Mouse (Mus musculus) MEL (cell line): ENCODE results near the gene Rgma. TPM values are rescaled to one million over a fixed set of nuclear protein-coding genes. Genes with fewer than 3 reads are reported as not detected.

ENCODE experiments used
- DNase-seq: peaks from one replicate; pipeline ENCODE4 v3.0.0; 2011; ENCODE audit warnings: low read depth, low spot score
- H3K27ac ChIP-seq: 2 replicates; pipeline ENCODE4 v1.5.1; 2012; ENCODE audit warnings: low read depth, mild to moderate bottlenecking, control low read depth, low read length, moderate library complexity; ENCODE audit not compliant: control insufficient read depth
- H3K27me3 ChIP-seq, 2 experiments: fragments of 150-350 bp in 1 of 2; sonication (generic) in 1 of 2; 2 replicates each; pipeline ENCODE4 v1.6.1; 2012; ENCODE audit warnings: low read length in 2 of 2, mild to moderate bottlenecking in 2 of 2, improper control_type of control experiment in 1 of 2, moderate library complexity in 1 of 2; ENCODE audit not compliant: insufficient read depth in 2 of 2, control insufficient read depth in 1 of 2
- H3K36me3 ChIP-seq, 2 experiments: 2 replicates each; pipeline ENCODE4 v1.6.1; 2012 to 2014; ENCODE audit warnings: low read length in 2 of 2, improper control_type of control experiment in 1 of 2, inconsistent platforms in 1 of 2, mild to moderate bottlenecking in 1 of 2; ENCODE audit not compliant: insufficient read depth in 2 of 2, control insufficient read depth in 1 of 2
- H3K4me1 ChIP-seq, 2 experiments: fragments of 150-350 bp in 1 of 2; sonication (generic) in 1 of 2; 2 replicates each; pipeline ENCODE4 v1.6.1; 2012; ENCODE audit warnings: low read length in 2 of 2, improper control_type of control experiment in 1 of 2, mild to moderate bottlenecking in 1 of 2; ENCODE audit not compliant: insufficient read depth in 2 of 2, control insufficient read depth in 1 of 2
- H3K4me3 ChIP-seq, 2 experiments: fragments of 150-350 bp in 1 of 2; sonication (generic) in 1 of 2; 2 replicates each; pipeline ENCODE4 v1.5.1; 2012; ENCODE audit warnings: low read depth in 2 of 2, low read length in 2 of 2, mild to moderate bottlenecking in 2 of 2, moderate library complexity in 2 of 2, control low read depth in 1 of 2, improper control_type of control experiment in 1 of 2; ENCODE audit not compliant: control insufficient read depth in 1 of 2, insufficient read depth in 1 of 2
- H3K79me2 ChIP-seq: 2 replicates; pipeline ENCODE4 v1.6.1; 2012; ENCODE audit warnings: mild to moderate bottlenecking, low read length, moderate library complexity; ENCODE audit not compliant: control insufficient read depth, poor library complexity, insufficient read depth
- H3K9ac ChIP-seq: 2 replicates; pipeline ENCODE4 v1.6.1; 2012; ENCODE audit warnings: low read depth, mild to moderate bottlenecking, control low read depth, low read length, moderate library complexity; ENCODE audit not compliant: control insufficient read depth, poor library complexity, severe bottlenecking
- H3K9me3 ChIP-seq: fragments of 150-350 bp; sonication (generic); replicated peaks from 2 replicates; pipeline ENCODE4 v1.6.1; 2012; ENCODE audit warnings: mild to moderate bottlenecking, low read length, improper control_type of control experiment, moderate library complexity; ENCODE audit not compliant: insufficient read depth
- CHD2 ChIP-seq: IDR thresholded peaks from 2 replicates; pipeline ENCODE4 v1.6.1; 2011; ENCODE audit warnings: low read length, improper control_type of control experiment
- CTCF ChIP-seq, 3 experiments: IDR thresholded peaks in 2 of 3; conservative IDR thresholded peaks in 1 of 3; 2 replicates each; pipeline ENCODE4 v1.5.1; 2011 to 2012; ENCODE audit warnings: low read length in 3 of 3, low read depth in 2 of 3, mild to moderate bottlenecking in 2 of 3, improper control_type of control experiment in 1 of 3, inconsistent platforms in 1 of 3, mixed read lengths in 1 of 3, moderate library complexity in 1 of 3; ENCODE audit not compliant: control insufficient read depth in 1 of 3, insufficient read depth in 1 of 3, poor library complexity in 1 of 3, severe bottlenecking in 1 of 3
- GABPA ChIP-seq: IDR thresholded peaks from 2 replicates; pipeline ENCODE4 v1.6.1; 2012; ENCODE audit warnings: low read depth, mild to moderate bottlenecking, inconsistent platforms, low read length, improper control_type of control experiment, moderate library complexity
- GATA1 ChIP-seq: IDR thresholded peaks from 2 replicates; pipeline ENCODE4 v1.6.1; 2011; ENCODE audit warnings: low read depth, low read length, improper control_type of control experiment
- JUND ChIP-seq: IDR thresholded peaks from 2 replicates; pipeline ENCODE4 v1.6.1; 2011; ENCODE audit warnings: low read depth, mild to moderate bottlenecking, improper control_type of control experiment, low read length
- MAFK ChIP-seq: IDR thresholded peaks from 2 replicates; pipeline ENCODE4 v1.6.1; 2011; ENCODE audit warnings: low read depth, mild to moderate bottlenecking, low read length, improper control_type of control experiment, borderline replicate concordance
- MAX ChIP-seq: IDR thresholded peaks from 2 replicates; pipeline ENCODE4 v1.6.1; 2011; ENCODE audit warnings: low read length, improper control_type of control experiment
- MAZ ChIP-seq: IDR thresholded peaks from 2 replicates; pipeline ENCODE4 v1.6.1; 2012; ENCODE audit warnings: low read depth, mild to moderate bottlenecking, inconsistent platforms, low read length, improper control_type of control experiment
- MEF2A ChIP-seq: IDR thresholded peaks from 2 replicates; pipeline ENCODE4 v1.6.1; 2014; ENCODE audit warnings: low read depth, mild to moderate bottlenecking, inconsistent platforms, low read length, improper control_type of control experiment; ENCODE audit not compliant: poor library complexity, insufficient replicate concordance, severe bottlenecking; ENCODE audit errors: extremely low read depth
- MYB ChIP-seq: IDR thresholded peaks from 2 replicates; pipeline ENCODE4 v1.6.1; 2011; ENCODE audit warnings: mild to moderate bottlenecking, low read depth, low read length, improper control_type of control experiment
- RAD21 ChIP-seq: IDR thresholded peaks from 2 replicates; pipeline ENCODE4 v1.6.1; 2011; ENCODE audit warnings: mild to moderate bottlenecking, low read depth, low read length, improper control_type of control experiment
- SMC3 ChIP-seq: IDR thresholded peaks from 2 replicates; pipeline ENCODE4 v1.6.1; 2011; ENCODE audit warnings: low read depth, low read length, improper control_type of control experiment
- TBP ChIP-seq: IDR thresholded peaks from 2 replicates; pipeline ENCODE4 v1.8.0; 2011; ENCODE audit warnings: low read depth, low read length, improper control_type of control experiment
- UBTF ChIP-seq: IDR thresholded peaks from 2 replicates; pipeline ENCODE4 v1.6.1; 2012; ENCODE audit warnings: low read depth, mild to moderate bottlenecking, inconsistent platforms, low read length, improper control_type of control experiment, moderate library complexity, borderline replicate concordance; ENCODE audit not compliant: insufficient read depth
- USF1 ChIP-seq: IDR thresholded peaks from 2 replicates; pipeline ENCODE4 v1.6.1; 2014; ENCODE audit warnings: low read depth, mild to moderate bottlenecking, inconsistent platforms, low read length, improper control_type of control experiment, moderate library complexity
- USF2 ChIP-seq, 2 experiments: IDR thresholded peaks; 2 replicates each; pipeline ENCODE4 v1.6.1; 2011 to 2012; ENCODE audit warnings: improper control_type of control experiment in 2 of 2, low read length in 2 of 2, borderline replicate concordance in 1 of 2, inconsistent platforms in 1 of 2, low read depth in 1 of 2, mild to moderate bottlenecking in 1 of 2; ENCODE audit not compliant: insufficient read depth in 1 of 2
- ZC3H11A ChIP-seq: IDR thresholded peaks from 2 replicates; pipeline ENCODE4 v1.6.1; 2012; ENCODE audit warnings: low read depth, mild to moderate bottlenecking, inconsistent platforms, low read length, improper control_type of control experiment
- ZKSCAN1 ChIP-seq: IDR thresholded peaks from 2 replicates; pipeline ENCODE4 v1.6.1; 2012; ENCODE audit warnings: low read depth, mild to moderate bottlenecking, inconsistent platforms, low read length, improper control_type of control experiment, moderate library complexity
- polyA plus RNA-seq, 2 experiments: library from polyadenylated mRNA; stranded (reverse) in 1 of 2; unstranded in 1 of 2; fragments of >175 nt in 1 of 2; fragments of >200 nt in 1 of 2; gene quantifications; 2 replicates each; pipeline versions ENCODE4 v1.2.1 to v1.2.4; 2012; ENCODE audit warnings: low replicate concordance in 2 of 2, low read depth in 1 of 2; ENCODE audit not compliant: insufficient read length in 2 of 2, insufficient read depth in 1 of 2, missing spikeins in 1 of 2
- total RNA-seq: library from RNA; depleted of rRNA; stranded (reverse); fragments of 300-350 nt; gene quantifications from 2 replicates; pipeline ENCODE4 v1.2.3, GENCODE M21; 2012

Rgma gene
- total and polyA plus RNA-seq, 3 experiments: not detected

DNA sequence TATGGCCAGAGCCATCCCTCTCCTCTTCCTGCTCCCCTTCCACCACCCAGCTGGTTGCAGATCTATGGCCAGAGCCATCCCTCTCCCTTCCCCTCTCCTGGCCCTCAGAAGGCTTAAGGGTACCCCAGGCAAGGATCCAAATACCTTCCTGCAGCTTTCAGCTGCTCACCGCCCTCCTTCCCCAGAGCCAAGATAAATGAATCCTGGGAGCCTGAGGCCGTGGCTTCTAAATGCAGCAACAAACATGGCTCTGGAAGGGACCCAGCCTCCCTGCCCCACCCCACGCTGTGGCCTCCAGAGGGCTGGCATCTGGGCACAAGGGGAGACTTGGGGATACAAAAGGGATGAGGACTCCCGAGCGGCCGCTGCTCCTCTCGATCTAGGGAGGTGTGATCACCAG is 37.1 kb downstream of the Rgma start:
- Histone ChIP-seq H3K9ac (no peak overlapping the region), H3K9me3 (no peaks in the 10 kb centered on the region)

DNA sequence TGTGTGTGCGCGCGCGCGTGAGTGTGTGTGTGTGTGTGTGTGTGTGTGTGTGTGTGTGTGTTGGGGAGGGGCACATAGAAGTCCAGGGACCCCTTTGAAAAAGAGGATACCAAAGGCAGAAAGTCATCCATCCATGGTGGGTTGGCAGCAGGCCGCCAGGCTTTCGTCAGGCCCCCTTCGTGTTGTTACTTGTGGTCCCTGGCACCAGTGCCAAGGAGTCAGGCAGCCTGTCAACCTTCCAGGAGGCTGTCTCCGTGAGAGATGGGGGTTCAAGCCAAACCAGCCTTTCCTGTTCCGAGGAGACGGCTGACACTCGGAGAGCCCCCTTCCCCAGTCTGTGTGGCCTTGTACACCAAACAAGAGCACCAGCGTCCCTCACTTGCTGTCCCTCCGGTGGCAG is 38.9 kb downstream of the Rgma start:
- H3K27ac ChIP-seq: no peak overlapping the region
- no peaks in the 10 kb centered on the region for H3K36me3 ChIP-seq
- H3K9ac ChIP-seq: no peak overlapping the region
- no peak for TF ChIP-seq MEF2A
- no peak for TF ChIP-seq UBTF
- no peak for TF ChIP-seq ZKSCAN1
- no peak for TF ChIP-seq GABPA
- no peak for TF ChIP-seq MAFK
- no peak for TF ChIP-seq USF2 (IDR thresholded peaks at IDR 0.05; ENCODE audit: borderline replicate concordance in 1 of 2, insufficient read depth in 1 of 2, low read depth in 1 of 2, low read length in 2 of 2)
- TF ChIP-seq RAD21: no peak
- no peaks in the 10 kb centered on the region for H3K79me2 ChIP-seq
- H3K4me3 ChIP-seq: no peak overlapping the region
- H3K4me1 ChIP-seq: no peaks in the 10 kb centered on the region
- DNase-seq: no peak
- no peaks in the 10 kb centered on the region for H3K9me3 ChIP-seq
- no peaks in the 10 kb centered on the region for H3K27me3 ChIP-seq

More for the DNA sequence above, 37.1 kb downstream of the Rgma start:
- Histone ChIP-seq H3K27me3 (no peaks in the 10 kb centered on the region), H3K4me1 (no peaks in the 10 kb centered on the region), H3K27ac (no peak overlapping the region), H3K36me3 (no peaks in the 10 kb centered on the region), H3K4me3 (no peak overlapping the region), H3K79me2 (no peaks in the 10 kb centered on the region)
- TF ChIP-seq CHD2 (no peak), TBP (no peak), ZC3H11A (no peak), MAX (no peak), GATA1 (no peak), JUND (no peak), MAFK (no peak)
- DNase-seq: no peak

DNA sequence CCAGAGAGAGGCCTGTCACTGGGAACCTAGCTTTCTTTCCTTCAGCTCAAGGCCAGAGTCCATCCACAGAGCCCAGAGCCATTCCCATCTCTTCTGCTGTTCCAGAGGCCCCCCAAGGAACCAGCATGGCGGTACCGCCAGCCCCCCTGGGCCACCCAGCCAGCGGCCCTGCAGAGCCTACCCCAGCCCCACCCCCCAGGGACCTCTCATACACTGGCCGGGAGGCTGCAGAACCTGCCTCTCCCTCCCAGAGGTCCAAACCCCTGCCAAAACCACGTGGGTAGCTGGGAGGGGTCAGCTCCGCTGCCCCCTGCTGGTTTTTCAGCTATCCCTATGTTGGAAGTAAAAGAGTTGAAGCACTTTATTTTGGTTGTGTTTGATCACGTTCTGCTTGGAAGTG is 44.1 kb downstream of the Rgma start:
- Histone ChIP-seq H3K79me2 (no peaks in the 10 kb centered on the region), H3K4me1 (peaks cover 6 to 13% of the 10 kb centered on the region in 2 experiments), H3K9ac (no peak overlapping the region), H3K36me3 (peaks cover 0 to 4% of the 10 kb centered on the region in 2 experiments; a peak in 2 of 4 replicates), H3K27ac (no peak overlapping the region), H3K4me3 (no peak overlapping the region), H3K27me3 (no peaks in the 10 kb centered on the region), H3K9me3 (no peaks in the 10 kb centered on the region)
- TF ChIP-seq MAZ (no peak), USF1 (0 out of 2 replicates have a peak, but pooled peaks have one; percentile 9), SMC3 (peak; percentile 32; the same call in 1 of the 2 replicates), CTCF (IDR thresholded peaks at IDR 0.05 in 2 of 3, conservative IDR thresholded peaks at IDR 0.05 in 1 of 3; ENCODE audit: control insufficient read depth in 1 of 3, insufficient read depth in 1 of 3, low read depth in 2 of 3, low read length in 3 of 3, poor library complexity in 1 of 3, severe bottlenecking in 1 of 3) (peak in 2 of 3 experiments; percentile 17 to 37; a peak in 3 of 6 replicates), CHD2 (no peak), MYB (no peak)
- DNase-seq: no peak
